Comparison of ENCODE assay signal across 14 mouse cellular contexts in genomic region chr9:57800325-57800975, GRCm38 (mm10). TPM values are rescaled to one million over a fixed set of nuclear protein-coding genes. Genes with fewer than 3 reads are reported as not detected.
A peak's percentile ranks its signal among the peaks of the same experiment; 100 is the strongest.
DNase-seq lines count a peak whose midpoint lies in the region; ATAC-seq and TF ChIP-seq lines count a peak whose summit lies in the region.
"Had no signal": no experiment of that assay in that cellular context is flagged by ENCODE, and none has a peak within 500 bp of the region (broad histone marks: within the 10 kb centered on the region; RNA-seq: fewer than 3 reads in every experiment).

No protein-coding gene starts in this region.

- DNase-seq in spleen, adult 2 months (ENCODE audit: low read depth in 1 of 2, low spot score in 2 of 2): peak; percentile 9 to 51
- DNase-seq in spleen, postnatal 14 days (ENCODE audit: low spot score in 2 of 2): no peak
- peak; percentile 82 for DNase-seq in splenic B cell, adult 2 months (ENCODE audit: low read depth, low spot score)
- DNase-seq in kidney, adult 18-20 months: no peak
- DNase-seq: cerebellum, postnatal 14 days; kidney, postnatal 36 days; lung, embryonic 14.5 days had no signal

- no peak for TF ChIP-seq POLR2A in spleen, adult 2 months (IDR thresholded peaks at IDR 0.05; ENCODE audit: low read depth, low read length)

- peaks cover 36% of the 10 kb centered on the region for H3K36me3 ChIP-seq in spleen, adult 2 months (ENCODE audit: control insufficient read depth, insufficient read depth, low read length)
- peaks cover 19% of the 10 kb centered on the region for H3K36me3 ChIP-seq in liver, embryonic 16.5 days (ENCODE audit: control insufficient read depth, insufficient read depth)
- H3K36me3 ChIP-seq in splenic B cell, adult 2 months (ENCODE audit: control insufficient read depth, insufficient read depth, low read length, poor library complexity, severe bottlenecking): peaks cover 27% of the 10 kb centered on the region
- H3K36me3 ChIP-seq in intestine, postnatal 0 days (ENCODE audit: control insufficient read depth, insufficient read depth): peaks cover 23% of the 10 kb centered on the region

- H3K27ac ChIP-seq in spleen, adult 2 months (ENCODE audit: insufficient read depth, low read length): no peak overlapping the region
- H3K27ac ChIP-seq in liver, embryonic 16.5 days (ENCODE audit: low read length): no peak overlapping the region
- no peak overlapping the region for H3K27ac ChIP-seq in intestine, postnatal 0 days (ENCODE audit: low read depth, low read length)
- H3K27ac ChIP-seq: embryonic facial prominence, embryonic 13.5 days; left cerebral cortex, adult 2 months had no signal

- H3K4me2 ChIP-seq in liver, embryonic 16.5 days (ENCODE audit: low read depth, low read length): no peak overlapping the region
- no peak overlapping the region for H3K4me2 ChIP-seq in intestine, postnatal 0 days (replicated peaks; ENCODE audit: low read depth)
- H3K4me2 ChIP-seq: embryonic facial prominence, embryonic 13.5 days; lung, embryonic 14.5 days had no signal

- H3K9me3 ChIP-seq in liver, embryonic 16.5 days (replicated peaks; ENCODE audit: control insufficient read depth, low read length): no peaks in the 10 kb centered on the region
- H3K9me3 ChIP-seq in intestine, postnatal 0 days (ENCODE audit: control insufficient read depth): no peaks in the 10 kb centered on the region
- H3K9me3 ChIP-seq: embryonic facial prominence, embryonic 13.5 days had no signal

- H3K4me3 ChIP-seq in spleen, adult 2 months (ENCODE audit: extremely low read depth, insufficient read depth, insufficient read length): no peak overlapping the region
- H3K4me3 ChIP-seq in liver, embryonic 16.5 days (ENCODE audit: low read depth, low read length): no peak overlapping the region
- H3K4me3 ChIP-seq in intestine, postnatal 0 days (ENCODE audit: low read depth, low read length): no peak overlapping the region
- H3K4me3 ChIP-seq: embryonic facial prominence, embryonic 13.5 days; left cerebral cortex, adult 2 months had no signal

- no peaks in the 10 kb centered on the region for H3K27me3 ChIP-seq in spleen, adult 2 months (ENCODE audit: control insufficient read depth, insufficient read depth, low read length)
- H3K27me3 ChIP-seq in liver, embryonic 16.5 days (ENCODE audit: control insufficient read depth, insufficient read depth, low read depth, low read length): no peaks in the 10 kb centered on the region
- H3K27me3 ChIP-seq in splenic B cell, adult 2 months (ENCODE audit: control insufficient read depth, insufficient read depth, low read length, poor library complexity, severe bottlenecking): no peaks in the 10 kb centered on the region
- H3K27me3 ChIP-seq in intestine, postnatal 0 days (replicated peaks; ENCODE audit: control insufficient read depth, insufficient read depth, low read length): no peaks in the 10 kb centered on the region
- H3K27me3 ChIP-seq: embryonic facial prominence, embryonic 13.5 days had no signal

- no peak overlapping the region for H3K9ac ChIP-seq in liver, embryonic 16.5 days (ENCODE audit: low read depth, low read length)
- no peak overlapping the region for H3K9ac ChIP-seq in intestine, postnatal 0 days (ENCODE audit: low read depth, low read length)
- H3K9ac ChIP-seq: embryonic facial prominence, embryonic 13.5 days; lung, embryonic 14.5 days had no signal

- H3K4me1 ChIP-seq in spleen, adult 2 months (ENCODE audit: control insufficient read depth, insufficient read depth, insufficient read length): peaks cover 5% of the 10 kb centered on the region; the same call in 1 of the 2 replicates
- H3K4me1 ChIP-seq in liver, embryonic 16.5 days (ENCODE audit: control insufficient read depth, low read depth, low read length): peaks cover 16% of the 10 kb centered on the region
- peaks cover 3% of the 10 kb centered on the region; the same call in 1 of the 2 replicates for H3K4me1 ChIP-seq in intestine, postnatal 0 days (replicated peaks; ENCODE audit: control insufficient read depth, insufficient read depth, low read length)

- no peak for TF ChIP-seq CTCF in spleen, adult 2 months (IDR thresholded peaks at IDR 0.05; ENCODE audit: extremely low read depth, insufficient read depth, insufficient read length, insufficient replicate concordance)
- TF ChIP-seq CTCF in intestine, postnatal 0 days (IDR thresholded peaks at IDR 0.05; ENCODE audit: low read depth): no peak

- peak; percentile 63 for ATAC-seq in common myeloid progenitor, adult 5-6 weeks (replicated peaks; ENCODE audit: low read depth, poor library complexity, severe bottlenecking)
- peak; percentile 47 for ATAC-seq in liver, embryonic 16.5 days (ENCODE audit: low read depth)
- ATAC-seq in intestine, postnatal 0 days: no peak
- ATAC-seq: forebrain, embryonic 16.5 days; inflammation-experienced regulatory T-cells, adult 6 months had no signal

- 60% methylated on average over 9 of the region's 9 CpGs for WGBS in spleen, adult 2 months
- WGBS in liver, embryonic 16.5 days (ENCODE audit: insufficient replicate concordance): 53% methylated on average over 9 of the region's 9 CpGs
- 76% methylated on average over 9 of the region's 9 CpGs for WGBS in intestine, postnatal 0 days

RNA-seq across cellular contexts. Expression of gene Clk3, which starts 34.8 kb away (rescaled TPM):
- polyA plus RNA-seq in spleen, adult 2 months (2012; rRNA removed): 99.1 and 117 TPM in 2 replicates
- 38.1 and 40.5 TPM in 2 replicates for total RNA-seq in common myeloid progenitor, adult 5-6 weeks (2017)
- 93.5 and 104 TPM in 2 replicates for polyA plus RNA-seq in liver, embryonic 16.5 days (2015; fragmentation: Nextera tagmentation; extraction: Ambion mirVana)
- 26.7 and 27.4 TPM in 2 replicates for polyA plus RNA-seq in intestine, postnatal 0 days (2015; fragmentation: Nextera tagmentation; extraction: Ambion mirVana)

RNA-seq across cellular contexts. Expression of gene Arid3b, which starts 36.1 kb away (rescaled TPM):
- 35.2 and 38.6 TPM in 2 replicates for polyA plus RNA-seq in spleen, adult 2 months (2012; rRNA removed)
- total RNA-seq in common myeloid progenitor, adult 5-6 weeks (2017): 1.9 and 2.2 TPM in 2 replicates
- 8.8 and 11.0 TPM in 2 replicates for polyA plus RNA-seq in liver, embryonic 16.5 days (2015; fragmentation: Nextera tagmentation; extraction: Ambion mirVana)
- polyA plus RNA-seq in intestine, postnatal 0 days (2015; fragmentation: Nextera tagmentation; extraction: Ambion mirVana): 5.2 and 5.4 TPM in 2 replicates

Comparison
In these comparisons a context has a peak if more than half of its experiments do, and no peak if none do; other contexts are left out.
1. DNase-seq: peak in spleen, adult 2 months (2 of 2) and splenic B cell, adult 2 months (single experiment); none in spleen, postnatal 14 days (0 of 2) and kidney, adult 18-20 months (single experiment).